Mouse (Mus musculus): ENCODE measurements around the gene Slc35b4. TPM values are rescaled to one million over a fixed set of nuclear protein-coding genes. Genes with fewer than 3 reads are reported as not detected.

The Slc35b4 gene
- polyA plus RNA-seq, 1 experiment from 2014 or later: 49.0 TPM

GRCm38 (mm10) chr6:34148021-34148420 lies 28.9 kb downstream of the Slc35b4 start:
- WGBS: 81% methylated on average over 3 of the region's 3 CpGs
- no peak overlapping the region for H3K9ac ChIP-seq (replicated peaks; ENCODE audit: low read depth, low read length)
- no peak overlapping the region for H3K4me2 ChIP-seq (ENCODE audit: low read length)
- no peak overlapping the region for H3K4me3 ChIP-seq (replicated peaks; ENCODE audit: low read length)
- H3K4me1 ChIP-seq (replicated peaks; ENCODE audit: control insufficient read depth, insufficient read depth, low read length): peaks cover 21% of the 10 kb centered on the region
- ATAC-seq: peak; percentile 47; the same call in 1 of the 2 replicates
- no peaks in the 10 kb centered on the region for H3K9me3 ChIP-seq (ENCODE audit: control insufficient read depth, low read length)
- H3K27ac ChIP-seq (ENCODE audit: low read length): peak overlapping the region; percentile 72
- H3K27me3 ChIP-seq (replicated peaks; ENCODE audit: control insufficient read depth, insufficient read depth, low read length): no peaks in the 10 kb centered on the region
- no peaks in the 10 kb centered on the region for H3K36me3 ChIP-seq (ENCODE audit: control insufficient read depth, insufficient read depth)

- ATAC-seq: no peak
- peaks cover 14% of the 10 kb centered on the region for H3K4me1 ChIP-seq (replicated peaks; ENCODE audit: control insufficient read depth, insufficient read depth, low read length)
- no peaks in the 10 kb centered on the region for H3K9me3 ChIP-seq (ENCODE audit: control insufficient read depth, low read length)
- H3K36me3 ChIP-seq (ENCODE audit: control insufficient read depth, insufficient read depth): no peaks in the 10 kb centered on the region
- no peak overlapping the region for H3K9ac ChIP-seq (replicated peaks; ENCODE audit: low read depth, low read length)
- 75% methylated on average over 6 of the region's 6 CpGs for WGBS
- H3K4me2 ChIP-seq (ENCODE audit: low read length): no peak overlapping the region
- H3K27ac ChIP-seq (ENCODE audit: low read length): no peak overlapping the region
- H3K4me3 ChIP-seq (replicated peaks; ENCODE audit: low read length): no peak overlapping the region
- no peaks in the 10 kb centered on the region for H3K27me3 ChIP-seq (replicated peaks; ENCODE audit: control insufficient read depth, insufficient read depth, low read length)
These were observed 30.9 kb downstream of the Slc35b4 start for GRCm38 (mm10) chr6:34146042-34146441.

GRCm38 (mm10) chr6:34142931-34143330 lies 34.0 kb downstream of the Slc35b4 start:
- Histone ChIP-seq H3K27me3 (replicated peaks; ENCODE audit: control insufficient read depth, insufficient read depth, low read length) (no peaks in the 10 kb centered on the region), H3K9ac (replicated peaks; ENCODE audit: low read depth, low read length) (no peak overlapping the region), H3K4me2 (ENCODE audit: low read length) (no peak overlapping the region), H3K4me1 (replicated peaks; ENCODE audit: control insufficient read depth, insufficient read depth, low read length) (peaks cover under 1% of the 10 kb centered on the region; the same call in 1 of the 2 replicates), H3K9me3 (ENCODE audit: control insufficient read depth, low read length) (no peaks in the 10 kb centered on the region), H3K27ac (ENCODE audit: low read length) (no peak overlapping the region), H3K36me3 (ENCODE audit: control insufficient read depth, insufficient read depth) (no peaks in the 10 kb centered on the region), H3K4me3 (replicated peaks; ENCODE audit: low read length) (no peak overlapping the region)
- ATAC-seq: no peak
- 50% methylated on average over 11 of the region's 11 CpGs for whole genome bisulfite sequencing

- no peak overlapping the region for H3K27ac ChIP-seq (ENCODE audit: low read length)
- WGBS: 93% methylated on average over 3 of the region's 3 CpGs
- no peaks in the 10 kb centered on the region for H3K4me1 ChIP-seq (replicated peaks; ENCODE audit: control insufficient read depth, insufficient read depth, low read length)
- H3K4me2 ChIP-seq (ENCODE audit: low read length): no peak overlapping the region
- H3K4me3 ChIP-seq (replicated peaks; ENCODE audit: low read length): no peak overlapping the region
- no peak for ATAC-seq
- no peak overlapping the region for H3K9ac ChIP-seq (replicated peaks; ENCODE audit: low read depth, low read length)
- H3K9me3 ChIP-seq (ENCODE audit: control insufficient read depth, low read length): no peaks in the 10 kb centered on the region
- no peaks in the 10 kb centered on the region for H3K27me3 ChIP-seq (replicated peaks; ENCODE audit: control insufficient read depth, insufficient read depth, low read length)
- H3K36me3 ChIP-seq (ENCODE audit: control insufficient read depth, insufficient read depth): no peaks in the 10 kb centered on the region
These were observed 38.5 kb downstream of the Slc35b4 start for GRCm38 (mm10) chr6:34138366-34138765.

GRCm38 (mm10) chr6:34132391-34132790 lies 44.5 kb downstream of the Slc35b4 start:
- no peak overlapping the region for H3K9ac ChIP-seq (replicated peaks; ENCODE audit: low read depth, low read length)
- WGBS: 90% methylated on average over 9 of the region's 9 CpGs
- no peaks in the 10 kb centered on the region for H3K36me3 ChIP-seq (ENCODE audit: control insufficient read depth, insufficient read depth)
- H3K4me1 ChIP-seq (replicated peaks; ENCODE audit: control insufficient read depth, insufficient read depth, low read length): no peaks in the 10 kb centered on the region
- no peak overlapping the region for H3K4me3 ChIP-seq (replicated peaks; ENCODE audit: low read length)
- no peaks in the 10 kb centered on the region for H3K27me3 ChIP-seq (replicated peaks; ENCODE audit: control insufficient read depth, insufficient read depth, low read length)
- H3K4me2 ChIP-seq (ENCODE audit: low read length): no peak overlapping the region
- no peaks in the 10 kb centered on the region for H3K9me3 ChIP-seq (ENCODE audit: control insufficient read depth, low read length)
- no peak overlapping the region for H3K27ac ChIP-seq (ENCODE audit: low read length)
- no peak for ATAC-seq

GRCm38 (mm10) chr6:34129261-34129660 lies 47.6 kb downstream of the Slc35b4 start:
- H3K9me3 ChIP-seq (ENCODE audit: control insufficient read depth, low read length): no peaks in the 10 kb centered on the region
- no peaks in the 10 kb centered on the region for H3K27me3 ChIP-seq (replicated peaks; ENCODE audit: control insufficient read depth, insufficient read depth, low read length)
- no peak overlapping the region for H3K27ac ChIP-seq (ENCODE audit: low read length)
- no peak overlapping the region for H3K9ac ChIP-seq (replicated peaks; ENCODE audit: low read depth, low read length)
- no peak overlapping the region for H3K4me2 ChIP-seq (ENCODE audit: low read length)
- no peak for ATAC-seq
- H3K4me1 ChIP-seq (replicated peaks; ENCODE audit: control insufficient read depth, insufficient read depth, low read length): no peaks in the 10 kb centered on the region
- H3K36me3 ChIP-seq (ENCODE audit: control insufficient read depth, insufficient read depth): no peaks in the 10 kb centered on the region
- no peak overlapping the region for H3K4me3 ChIP-seq (replicated peaks; ENCODE audit: low read length)
- 80% methylated on average over 2 of the region's 2 CpGs for WGBS

GRCm38 (mm10) chr6:34124401-34124800 lies 52.5 kb downstream of the Slc35b4 start:
- ATAC-seq: no peak
- WGBS: 85% methylated on average over 2 of the region's 2 CpGs
- no peak overlapping the region for H3K27ac ChIP-seq (ENCODE audit: low read length)
- H3K4me2 ChIP-seq (ENCODE audit: low read length): no peak overlapping the region
- no peak overlapping the region for H3K4me3 ChIP-seq (replicated peaks; ENCODE audit: low read length)
- H3K36me3 ChIP-seq (ENCODE audit: control insufficient read depth, insufficient read depth): no peaks in the 10 kb centered on the region
- H3K9me3 ChIP-seq (ENCODE audit: control insufficient read depth, low read length): no peaks in the 10 kb centered on the region
- H3K4me1 ChIP-seq (replicated peaks; ENCODE audit: control insufficient read depth, insufficient read depth, low read length): no peaks in the 10 kb centered on the region
- H3K27me3 ChIP-seq (replicated peaks; ENCODE audit: control insufficient read depth, insufficient read depth, low read length): no peaks in the 10 kb centered on the region
- no peak overlapping the region for H3K9ac ChIP-seq (replicated peaks; ENCODE audit: low read depth, low read length)

- WGBS: 94% methylated on average over 7 of the region's 7 CpGs
- H3K9me3 ChIP-seq (ENCODE audit: control insufficient read depth, low read length): no peaks in the 10 kb centered on the region
These were observed 60.0 kb downstream of the Slc35b4 start for GRCm38 (mm10) chr6:34116838-34117478.

GRCm38 (mm10) chr6:34111406-34111805 lies 65.5 kb downstream of the Slc35b4 start:
- no peak overlapping the region for H3K4me2 ChIP-seq (ENCODE audit: low read length)
- no peaks in the 10 kb centered on the region for H3K9me3 ChIP-seq (ENCODE audit: control insufficient read depth, low read length)
- H3K4me1 ChIP-seq (replicated peaks; ENCODE audit: control insufficient read depth, insufficient read depth, low read length): peaks cover 4% of the 10 kb centered on the region
- no peaks in the 10 kb centered on the region for H3K27me3 ChIP-seq (replicated peaks; ENCODE audit: control insufficient read depth, insufficient read depth, low read length)
- H3K4me3 ChIP-seq (replicated peaks; ENCODE audit: low read length): no peak overlapping the region
- H3K27ac ChIP-seq (ENCODE audit: low read length): no peak overlapping the region
- no peaks in the 10 kb centered on the region for H3K36me3 ChIP-seq (ENCODE audit: control insufficient read depth, insufficient read depth)
- peak; percentile 54; the same call in 1 of the 2 replicates for ATAC-seq
- 62% methylated on average over 6 of the region's 6 CpGs for WGBS
- H3K9ac ChIP-seq (replicated peaks; ENCODE audit: low read depth, low read length): no peak overlapping the region

More at GRCm38 (mm10) chr6:34116838-34117478, 60.0 kb downstream of the Slc35b4 start:
- no peaks in the 10 kb centered on the region for H3K36me3 ChIP-seq (ENCODE audit: control insufficient read depth, insufficient read depth)
- no peak overlapping the region for H3K27ac ChIP-seq (ENCODE audit: low read length)
- no peak overlapping the region for H3K9ac ChIP-seq (replicated peaks; ENCODE audit: low read depth, low read length)
- H3K4me3 ChIP-seq (replicated peaks; ENCODE audit: low read length): no peak overlapping the region
- H3K27me3 ChIP-seq (replicated peaks; ENCODE audit: control insufficient read depth, insufficient read depth, low read length): no peaks in the 10 kb centered on the region
- H3K4me2 ChIP-seq (ENCODE audit: low read length): no peak overlapping the region
- ATAC-seq: no peak
- H3K4me1 ChIP-seq (replicated peaks; ENCODE audit: control insufficient read depth, insufficient read depth, low read length): no peaks in the 10 kb centered on the region

GRCm38 (mm10) chr6:34110571-34110970 lies 66.3 kb downstream of the Slc35b4 start:
- no peaks in the 10 kb centered on the region for H3K36me3 ChIP-seq (ENCODE audit: control insufficient read depth, insufficient read depth)
- no peaks in the 10 kb centered on the region for H3K9me3 ChIP-seq (ENCODE audit: control insufficient read depth, low read length)
- no peak overlapping the region for H3K4me2 ChIP-seq (ENCODE audit: low read length)
- 16% methylated on average over 10 of the region's 10 CpGs for WGBS
- no peak for ATAC-seq
- H3K4me1 ChIP-seq (replicated peaks; ENCODE audit: control insufficient read depth, insufficient read depth, low read length): peaks cover 4% of the 10 kb centered on the region
- no peak overlapping the region for H3K4me3 ChIP-seq (replicated peaks; ENCODE audit: low read length)
- H3K27me3 ChIP-seq (replicated peaks; ENCODE audit: control insufficient read depth, insufficient read depth, low read length): no peaks in the 10 kb centered on the region
- H3K27ac ChIP-seq (ENCODE audit: low read length): peak overlapping the region; percentile 56; the same call in 1 of the 2 replicates
- H3K9ac ChIP-seq (replicated peaks; ENCODE audit: low read depth, low read length): no peak overlapping the region

Measured in forebrain, embryonic 16.5 days (tissue).